Mouse (Mus musculus): Measurements from ENCODE around the gene Bcap29. TPM values are rescaled to one million over a fixed set of nuclear protein-coding genes. Genes with fewer than 3 reads are reported as not detected.

Gene Bcap29
- total RNA-seq, 1 experiment, result 19.8 TPM

DNA sequence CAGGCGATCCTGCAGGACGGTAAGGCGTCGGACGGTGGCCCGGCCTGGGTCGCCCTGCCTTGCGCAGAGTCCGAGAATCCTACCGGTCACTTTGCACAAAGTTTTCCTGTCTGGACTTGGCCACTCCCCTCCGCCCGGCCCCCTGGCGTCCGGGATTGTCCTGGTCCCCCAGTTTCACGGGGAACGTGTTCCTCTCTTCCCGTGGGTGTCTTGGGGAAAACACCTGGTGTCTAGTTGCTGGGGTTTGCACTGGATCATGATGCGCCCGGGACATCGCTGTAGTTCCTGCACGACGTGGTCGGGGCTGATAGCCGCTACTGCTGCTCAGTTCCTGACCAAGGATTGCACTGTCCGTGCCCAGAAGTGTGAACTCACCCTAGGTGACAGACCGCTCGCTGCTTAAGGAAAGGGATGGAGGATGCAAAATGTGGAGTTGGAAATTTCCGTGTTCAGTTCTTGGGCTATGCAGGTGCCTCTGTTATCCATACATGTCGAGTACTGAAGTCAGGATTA is 20.6 kb upstream of the Bcap29 start:
- peak overlapping the region; percentile 81 for H3K9ac ChIP-seq (ENCODE audit: insufficient read depth, low read depth, low read length, poor library complexity, severe bottlenecking)
- peak overlapping the region; percentile 93 to 95 for H3K4me3 ChIP-seq (ENCODE audit: insufficient read depth in 1 of 2, low read depth in 1 of 2, low read length in 2 of 2, poor library complexity in 1 of 2, severe bottlenecking in 1 of 2)
- DNase-seq (ENCODE audit: low read depth, low spot score), result no peak
- TF ChIP-seq CHD2 (IDR thresholded peaks at IDR 0.05; ENCODE audit: low read depth, low read length) (no peak), HCFC1 (IDR thresholded peaks at IDR 0.05; ENCODE audit: borderline replicate concordance, insufficient read depth, low read length) (no peak), MAFK (IDR thresholded peaks at IDR 0.05; ENCODE audit: insufficient read depth, low read depth, low read length) (no peak), ZNF384 (IDR thresholded peaks at IDR 0.05; ENCODE audit: low read depth, low read length) (no peak), ZC3H11A (IDR thresholded peaks at IDR 0.05; ENCODE audit: borderline replicate concordance, low read depth, low read length) (no peak)
- in situ Hi-C loops (cut with MboI; ENCODE audit: low sequenced_read_pairs in 2 of 2, unreplicated experiment in 2 of 2), result no loop called here
- no peak overlapping the region for H3K27ac ChIP-seq (ENCODE audit: insufficient read depth, low read depth, low read length, poor library complexity, severe bottlenecking)
- no peaks in the 10 kb centered on the region for H3K36me3 ChIP-seq (ENCODE audit: control insufficient read depth, insufficient read depth, low read length, poor library complexity, severe bottlenecking)
- H3K4me1 ChIP-seq (ENCODE audit: control insufficient read depth in 2 of 2, insufficient read depth in 2 of 2, low read length in 2 of 2, poor library complexity in 1 of 2), result no peaks in the 10 kb centered on the region
- no peaks in the 10 kb centered on the region for H3K9me3 ChIP-seq (ENCODE audit: control insufficient read depth, insufficient read depth, low read depth, low read length)

DNA sequence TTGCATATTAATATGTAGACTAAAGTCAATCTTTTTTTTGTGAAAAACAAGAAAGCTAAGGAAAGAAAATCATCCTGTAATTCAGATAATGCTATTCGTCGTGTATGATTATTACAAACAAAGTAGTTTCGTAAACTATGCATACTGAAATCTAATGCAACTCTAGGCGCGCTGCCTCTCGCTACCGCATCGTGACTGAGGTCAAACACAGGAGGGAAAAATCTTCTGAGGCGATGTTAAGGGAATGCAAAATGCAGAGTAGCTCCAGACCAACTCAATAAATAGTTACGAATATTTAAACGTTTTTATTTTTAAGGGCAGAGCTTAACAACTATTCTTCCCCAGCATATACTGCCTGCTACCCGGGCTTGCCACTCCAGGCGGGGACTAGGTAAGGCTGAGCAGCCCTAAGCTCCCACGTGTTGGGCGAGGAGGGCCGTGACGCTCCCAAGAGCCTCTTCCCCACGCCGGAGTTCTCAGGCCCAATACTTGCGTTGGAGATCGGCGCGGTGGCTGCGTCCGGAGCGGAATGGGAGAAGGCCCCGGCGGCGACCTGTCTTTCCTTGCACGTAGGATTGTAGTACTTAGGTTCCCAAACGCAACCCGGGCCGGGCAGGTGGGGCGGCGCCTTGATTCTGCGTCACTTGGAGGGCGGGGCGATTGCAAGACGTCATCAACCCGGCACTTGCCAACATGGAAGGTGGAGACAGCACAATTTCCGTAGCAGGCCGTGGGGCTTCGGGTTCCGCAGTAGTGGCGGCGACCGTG is 19.9 kb upstream of the Bcap29 start, which contains the start of the genes Dus4l and Cog5:
Dus4l (minus strand) TSS at position 630 of the 768 bp plus-strand sequence.
Cog5 (plus strand) TSS at position 673 of the 768 bp plus-strand sequence.
- peak; percentile 72; the same call in 1 of the 2 replicates for TF ChIP-seq HCFC1 (IDR thresholded peaks at IDR 0.05; ENCODE audit: borderline replicate concordance, insufficient read depth, low read length)
- TF ChIP-seq ZNF384 (IDR thresholded peaks at IDR 0.05; ENCODE audit: low read depth, low read length), result no peak
- Histone ChIP-seq H3K9me3 (ENCODE audit: control insufficient read depth, insufficient read depth, low read depth, low read length) (no peaks in the 10 kb centered on the region), H3K4me3 (ENCODE audit: insufficient read depth in 1 of 2, low read depth in 1 of 2, low read length in 2 of 2, poor library complexity in 1 of 2, severe bottlenecking in 1 of 2) (peak within 1 kb of the TSS; percentile 93 to 95), H3K9ac (ENCODE audit: insufficient read depth, low read depth, low read length, poor library complexity, severe bottlenecking) (peak within 1 kb of the TSS; percentile 90), H3K36me3 (ENCODE audit: control insufficient read depth, insufficient read depth, low read length, poor library complexity, severe bottlenecking) (no peaks in the 10 kb centered on the region), H3K27ac (ENCODE audit: insufficient read depth, low read depth, low read length, poor library complexity, severe bottlenecking) (peak within 1 kb of the TSS; percentile 51), H3K4me1 (ENCODE audit: control insufficient read depth in 2 of 2, insufficient read depth in 2 of 2, low read length in 2 of 2, poor library complexity in 1 of 2) (no peaks in the 10 kb centered on the region)
- in situ Hi-C loops (cut with MboI; ENCODE audit: low sequenced_read_pairs in 2 of 2, unreplicated experiment in 2 of 2), result no loop called here
- DNase-seq (ENCODE audit: low read depth, low spot score), result peak; percentile 92

DNA sequence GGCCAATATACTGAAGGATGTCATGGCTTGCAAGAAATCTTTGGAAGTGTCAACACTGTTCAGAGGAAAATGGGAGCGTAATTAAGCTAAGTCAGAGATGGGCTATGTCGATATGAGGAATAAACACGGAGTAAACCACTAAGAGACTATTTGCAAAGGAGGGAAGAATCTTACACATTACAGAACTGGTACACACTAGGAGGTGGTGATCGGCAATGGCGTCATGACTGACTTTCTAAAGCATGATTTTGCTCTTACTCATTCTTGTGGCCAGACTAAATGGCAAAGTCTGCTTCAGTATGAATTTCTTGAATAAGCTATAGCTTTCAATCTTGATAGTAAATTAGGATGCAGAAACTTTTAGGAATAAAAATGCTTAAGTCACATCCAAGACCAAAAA is 19.2 kb upstream of the Bcap29 start:
- no peak for DNase-seq (ENCODE audit: low read depth, low spot score)
- Histone ChIP-seq H3K36me3 (ENCODE audit: control insufficient read depth, insufficient read depth, low read length, poor library complexity, severe bottlenecking) (no peaks in the 10 kb centered on the region), H3K4me3 (ENCODE audit: insufficient read depth in 1 of 2, low read depth in 1 of 2, low read length in 2 of 2, poor library complexity in 1 of 2, severe bottlenecking in 1 of 2) (peak overlapping the region; percentile 15 to 95; a peak in 3 of 4 replicates), H3K4me1 (ENCODE audit: control insufficient read depth in 2 of 2, insufficient read depth in 2 of 2, low read length in 2 of 2, poor library complexity in 1 of 2) (no peaks in the 10 kb centered on the region), H3K9ac (ENCODE audit: insufficient read depth, low read depth, low read length, poor library complexity, severe bottlenecking) (no peak overlapping the region), H3K9me3 (ENCODE audit: control insufficient read depth, insufficient read depth, low read depth, low read length) (no peaks in the 10 kb centered on the region), H3K27ac (ENCODE audit: insufficient read depth, low read depth, low read length, poor library complexity, severe bottlenecking) (no peak overlapping the region)
- in situ Hi-C loops (cut with MboI; ENCODE audit: low sequenced_read_pairs in 2 of 2, unreplicated experiment in 2 of 2), result no loop called here
- no peak for TF ChIP-seq HCFC1 (IDR thresholded peaks at IDR 0.05; ENCODE audit: borderline replicate concordance, insufficient read depth, low read length)
- TF ChIP-seq MAFK (IDR thresholded peaks at IDR 0.05; ENCODE audit: insufficient read depth, low read depth, low read length), result no peak
- no peak for TF ChIP-seq ZC3H11A (IDR thresholded peaks at IDR 0.05; ENCODE audit: borderline replicate concordance, low read depth, low read length)
- no peak for TF ChIP-seq ZNF384 (IDR thresholded peaks at IDR 0.05; ENCODE audit: low read depth, low read length)
- no peak for TF ChIP-seq CHD2 (IDR thresholded peaks at IDR 0.05; ENCODE audit: low read depth, low read length)

DNA sequence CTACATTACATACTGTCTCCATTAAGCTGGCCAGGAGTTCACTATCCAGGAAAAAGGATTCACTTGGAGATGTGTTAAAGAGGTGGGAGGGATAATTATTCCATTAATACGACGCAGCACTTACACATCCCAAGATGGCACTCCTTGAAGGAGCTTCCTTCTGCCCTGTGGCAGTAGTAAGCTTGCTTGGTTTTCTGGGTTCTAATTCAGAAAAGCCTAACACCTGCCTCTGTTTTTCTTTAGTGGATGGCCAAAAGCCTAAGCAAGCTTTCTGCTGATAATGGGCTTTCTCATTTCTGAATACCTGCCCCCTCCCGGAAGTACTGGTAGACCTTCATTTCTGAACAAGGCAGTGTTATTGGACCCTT is 766 bp upstream of the Bcap29 start:
- no peaks in the 10 kb centered on the region; the same call in 1 of the 2 replicates for H3K36me3 ChIP-seq (ENCODE audit: control insufficient read depth, insufficient read depth, low read length, poor library complexity, severe bottlenecking)
- no peak for TF ChIP-seq ZNF384 (IDR thresholded peaks at IDR 0.05; ENCODE audit: low read depth, low read length)
- TF ChIP-seq MAFK (IDR thresholded peaks at IDR 0.05; ENCODE audit: insufficient read depth, low read depth, low read length), result no peak
- H3K4me3 ChIP-seq (ENCODE audit: insufficient read depth in 1 of 2, low read depth in 1 of 2, low read length in 2 of 2, poor library complexity in 1 of 2, severe bottlenecking in 1 of 2), result peak overlapping the region; percentile 70 to 72; a peak in 3 of 4 replicates
- in situ Hi-C loops (cut with MboI; ENCODE audit: low sequenced_read_pairs in 2 of 2, unreplicated experiment in 2 of 2), result no loop called here
- no peak for DNase-seq (ENCODE audit: low read depth, low spot score)
- no peak overlapping the region for H3K9ac ChIP-seq (ENCODE audit: insufficient read depth, low read depth, low read length, poor library complexity, severe bottlenecking)
- no peaks in the 10 kb centered on the region for H3K9me3 ChIP-seq (ENCODE audit: control insufficient read depth, insufficient read depth, low read depth, low read length)
- H3K27ac ChIP-seq (ENCODE audit: insufficient read depth, low read depth, low read length, poor library complexity, severe bottlenecking), result no peak overlapping the region
- H3K4me1 ChIP-seq (ENCODE audit: control insufficient read depth in 2 of 2, insufficient read depth in 2 of 2, low read length in 2 of 2, poor library complexity in 1 of 2), result peaks cover 0 to 4% of the 10 kb centered on the region in 2 experiments; a peak in 1 of 4 replicates
